Mouse (Mus musculus): ENCODE measurements at regions not wholly inside any gene's neighbourhood (a gene's known extent, or its start where the extent isn't known, plus 50 kb on each side); places are given as distances from the start of the nearest gene placed in this dataset.

DNA sequence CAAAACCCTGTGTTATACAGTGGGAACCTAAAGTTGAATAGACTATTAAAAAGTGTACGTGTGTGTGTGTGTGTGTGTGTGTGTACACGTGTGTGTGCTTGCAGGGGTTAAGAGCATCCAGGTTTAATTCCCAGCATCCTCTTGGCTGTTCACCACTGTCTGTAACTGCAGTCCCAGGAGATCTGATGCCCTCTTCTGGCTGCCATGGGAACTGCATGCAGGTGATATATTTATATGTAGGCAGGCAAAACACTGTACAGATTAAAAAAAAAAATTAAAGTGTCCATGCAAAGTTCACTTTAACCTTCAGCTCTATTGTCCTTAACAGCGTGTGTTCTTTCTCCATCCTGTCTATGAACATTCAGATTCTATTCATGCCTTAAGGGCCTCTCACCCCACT is 454.1 kb downstream of the Rnf144b start:
- in situ Hi-C loops (cut with MboI, MseI), result no loop called here

DNA sequence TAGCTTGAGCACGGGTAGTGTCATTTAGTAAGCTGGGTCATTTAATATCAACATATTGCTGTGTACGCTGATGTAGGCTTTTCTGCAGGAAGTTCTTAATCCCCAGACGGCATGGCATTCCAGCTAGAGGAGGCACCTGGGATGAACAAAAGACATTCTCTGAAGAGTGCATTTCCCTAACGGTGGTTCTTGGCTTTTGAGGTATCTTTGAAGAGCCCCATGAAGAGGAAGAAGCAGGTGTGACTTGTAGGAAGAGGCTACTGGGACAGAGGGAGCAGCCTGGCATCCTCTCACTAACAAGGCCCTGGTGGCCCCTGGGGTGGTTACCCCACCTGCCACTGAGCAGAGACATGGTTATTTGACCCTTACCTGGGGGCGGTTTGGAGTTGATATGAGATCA is 457.7 kb downstream of the Rnf144b start:
- in situ Hi-C loops (cut with MboI, MseI), result no loop called here

DNA sequence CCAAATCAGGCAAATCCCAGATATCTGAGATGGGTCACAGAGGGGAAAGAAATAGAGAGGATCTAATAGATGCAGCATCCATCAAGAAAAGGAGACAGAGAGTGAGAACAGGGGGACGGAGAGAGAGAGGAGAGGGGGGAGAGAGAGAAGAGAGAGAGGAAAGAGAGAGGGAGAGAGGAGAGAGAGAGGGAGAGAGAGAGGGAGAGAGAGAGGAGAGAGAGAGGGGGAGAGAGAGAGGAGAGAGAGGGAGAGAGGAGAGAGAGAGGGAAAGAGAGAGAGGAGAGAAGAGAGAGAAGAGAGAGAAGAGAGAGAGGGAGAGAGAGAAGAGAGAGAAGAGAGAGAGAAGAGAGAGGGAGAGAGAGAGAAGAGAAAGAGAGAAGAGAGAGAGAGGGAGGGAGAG is 462.7 kb downstream of the Rnf144b start:
- in situ Hi-C loops (cut with MboI, MseI), result no loop called here

DNA sequence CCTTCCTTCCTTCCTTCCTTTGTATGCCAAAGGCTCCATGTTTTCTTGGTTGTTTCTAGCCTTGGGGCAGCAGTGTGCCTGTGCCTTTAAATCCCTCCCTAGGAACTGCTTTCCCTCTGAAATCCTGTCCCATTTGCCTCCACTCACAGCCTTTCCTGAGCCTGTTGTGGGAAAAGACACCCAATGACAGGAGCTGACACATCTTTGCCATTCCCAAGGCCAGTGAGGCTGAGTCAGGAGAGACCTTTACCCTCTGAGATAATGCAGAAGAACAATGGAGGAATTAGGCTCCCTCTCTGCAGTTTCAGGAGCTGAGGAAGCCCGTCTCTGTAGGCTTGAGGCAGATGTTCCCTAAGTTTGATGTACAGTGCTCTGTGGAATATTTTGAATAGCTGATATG is 480.2 kb downstream of the Rnf144b start:
- in situ Hi-C loops (cut with MboI, MseI), result no loop called here

DNA sequence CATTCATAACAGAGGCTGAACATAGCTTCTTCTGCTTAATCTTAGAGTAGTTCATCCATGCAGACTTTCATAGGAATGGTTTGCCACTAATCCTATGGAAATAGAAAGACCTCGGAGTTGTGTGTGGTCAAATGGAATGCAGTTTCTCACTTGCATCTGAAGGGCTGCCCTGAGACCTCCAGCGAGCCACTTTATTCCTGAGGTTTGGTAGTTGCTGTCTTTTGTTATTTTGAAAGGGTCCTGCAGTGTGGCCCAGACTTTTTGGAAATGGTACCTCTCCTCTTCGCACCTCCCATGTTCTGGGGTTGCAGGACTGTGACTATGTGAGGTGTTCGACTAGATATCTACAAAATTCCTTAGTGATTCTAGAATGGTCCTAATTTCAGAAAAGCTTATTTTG is 489.0 kb downstream of the Rnf144b start:
- in situ Hi-C loops (cut with MboI, MseI), result no loop called here

DNA sequence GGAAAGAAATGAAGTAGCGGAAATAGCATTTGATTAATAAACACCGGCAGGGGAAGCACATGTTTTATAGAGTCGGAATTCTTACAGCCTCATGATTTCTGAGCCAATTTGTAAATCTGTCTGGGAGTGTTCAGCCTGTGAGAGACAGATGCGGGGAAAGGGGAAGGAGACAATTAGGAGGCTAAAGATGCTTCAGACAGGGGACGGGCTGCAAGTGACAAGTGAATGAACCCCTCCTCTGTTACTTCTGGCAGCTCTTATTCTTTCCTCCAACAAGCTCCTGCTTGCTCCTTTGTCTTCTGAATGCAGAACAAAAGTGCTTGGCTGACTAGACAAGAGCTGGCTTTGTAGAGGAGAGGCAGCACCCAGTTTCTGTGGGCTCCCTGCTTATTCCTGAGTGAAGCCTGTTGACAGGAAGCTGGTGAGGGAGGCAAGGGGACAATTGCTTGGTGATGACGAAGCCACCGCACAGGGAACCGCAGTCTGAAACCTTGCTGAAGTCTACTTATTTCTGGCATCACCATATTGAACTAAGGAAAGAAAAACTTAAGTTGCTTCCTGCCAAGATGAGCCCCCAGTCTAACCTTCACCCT is 514.2 kb downstream of the Rnf144b start:
- in situ Hi-C loops (cut with MboI, MseI), result no loop called here

DNA sequence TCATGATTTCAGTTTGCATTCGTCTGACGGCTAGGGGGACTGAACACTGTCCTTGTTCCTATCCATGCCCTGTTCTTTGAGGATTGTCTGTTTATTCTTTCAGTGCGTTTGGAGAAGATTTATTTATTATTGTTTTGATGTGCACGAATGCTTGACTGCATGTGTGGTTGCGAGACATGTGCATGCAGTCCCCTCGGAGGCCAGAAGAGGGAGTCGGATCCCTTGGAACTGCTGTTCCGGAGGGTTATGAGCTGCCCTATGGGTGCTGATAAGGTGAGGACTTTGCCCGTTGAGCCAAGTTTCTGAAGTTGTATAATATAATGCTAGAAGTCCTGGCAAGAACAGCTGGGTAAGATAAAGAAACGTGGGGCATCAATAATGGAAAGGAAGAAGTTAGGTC is 519.9 kb downstream of the Rnf144b start:
- in situ Hi-C loops (cut with MboI, MseI), result no loop called here

DNA sequence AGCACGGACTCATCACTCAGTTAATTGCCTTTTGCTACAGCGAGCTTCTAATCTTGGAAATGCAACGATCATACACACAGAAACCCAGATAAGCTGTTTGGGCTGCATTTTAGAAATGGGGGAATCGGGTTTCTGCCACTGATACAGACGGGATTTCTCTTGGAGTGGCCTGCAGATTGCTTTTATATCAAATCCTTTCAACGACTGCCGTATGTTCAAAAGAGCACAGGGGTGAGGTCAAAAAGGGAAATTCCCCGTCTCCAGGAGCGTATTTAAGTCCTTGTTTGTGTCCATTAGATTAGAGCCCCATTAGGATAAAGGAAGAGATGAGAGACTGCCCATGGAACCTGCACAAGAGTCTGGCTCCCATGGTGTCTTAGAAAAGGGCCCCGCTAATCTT is 522.6 kb downstream of the Rnf144b start:
- in situ Hi-C loops (cut with MboI, MseI), result no loop called here

DNA sequence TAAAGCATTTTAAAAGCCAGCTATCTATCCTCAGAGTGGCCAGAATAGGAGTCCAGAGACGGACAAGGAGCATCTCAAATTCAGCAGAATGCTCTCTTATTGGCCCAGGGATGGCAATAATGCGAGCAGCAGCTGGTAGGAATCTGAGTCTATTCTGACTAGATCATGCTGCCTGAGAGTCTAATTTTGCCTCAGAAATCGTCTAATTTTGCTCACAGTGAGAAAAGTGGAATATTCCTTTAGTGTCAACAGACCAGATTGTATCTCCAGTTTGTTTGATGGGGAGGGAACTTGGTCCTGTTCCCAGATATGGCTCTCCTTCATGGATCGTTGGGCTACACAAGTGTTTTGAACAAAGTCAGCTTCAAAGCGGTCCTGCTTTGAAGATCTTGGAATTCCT is 525.2 kb downstream of the Rnf144b start:
- in situ Hi-C loops (cut with MboI, MseI), result no loop called here

DNA sequence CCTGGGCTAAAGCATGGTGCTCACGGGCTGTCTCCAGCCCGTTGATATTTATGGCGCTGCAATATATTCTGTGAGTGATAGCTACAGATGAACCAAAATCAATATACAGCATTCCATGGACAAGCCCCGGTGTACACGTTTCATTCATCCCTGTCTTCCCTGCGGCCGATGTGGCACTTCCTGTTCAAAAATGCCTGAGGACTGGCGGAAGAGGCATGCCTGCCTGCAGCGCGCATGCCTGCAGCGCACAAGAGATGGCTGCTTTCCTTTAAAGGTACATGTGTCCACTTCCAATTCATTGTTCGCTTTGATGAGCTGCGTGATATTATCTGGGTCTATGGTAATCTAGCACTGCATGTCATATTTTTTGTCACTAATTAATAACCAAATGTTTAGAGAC is 527.6 kb downstream of the Rnf144b start:
- in situ Hi-C loops (cut with MboI, MseI), result no loop called here

DNA sequence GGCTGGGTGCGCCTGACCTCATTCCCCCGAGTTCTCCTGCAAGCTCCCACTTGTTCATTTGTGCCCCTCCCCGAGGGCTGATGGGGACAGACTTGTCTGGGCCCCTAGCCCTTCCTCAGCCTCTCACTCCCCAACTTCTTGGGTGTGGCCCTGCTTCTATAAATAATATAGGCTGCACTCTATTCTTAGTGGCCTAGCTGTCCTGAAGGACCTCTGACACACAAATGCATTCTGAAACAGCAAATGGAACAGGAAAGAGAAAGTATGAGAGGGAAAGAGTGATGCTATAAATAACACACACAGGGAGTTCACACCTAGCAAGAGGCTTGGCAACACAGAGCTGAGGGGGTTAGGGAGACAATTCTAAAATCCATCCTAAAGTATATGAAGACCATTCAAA is 544.0 kb downstream of the Rnf144b start:
- in situ Hi-C loops (cut with MboI, MseI), result loop anchor here (10.0 kb wide), 1 partner anchor 1398 kb away; no protein-coding TSS in a partner anchor

DNA sequence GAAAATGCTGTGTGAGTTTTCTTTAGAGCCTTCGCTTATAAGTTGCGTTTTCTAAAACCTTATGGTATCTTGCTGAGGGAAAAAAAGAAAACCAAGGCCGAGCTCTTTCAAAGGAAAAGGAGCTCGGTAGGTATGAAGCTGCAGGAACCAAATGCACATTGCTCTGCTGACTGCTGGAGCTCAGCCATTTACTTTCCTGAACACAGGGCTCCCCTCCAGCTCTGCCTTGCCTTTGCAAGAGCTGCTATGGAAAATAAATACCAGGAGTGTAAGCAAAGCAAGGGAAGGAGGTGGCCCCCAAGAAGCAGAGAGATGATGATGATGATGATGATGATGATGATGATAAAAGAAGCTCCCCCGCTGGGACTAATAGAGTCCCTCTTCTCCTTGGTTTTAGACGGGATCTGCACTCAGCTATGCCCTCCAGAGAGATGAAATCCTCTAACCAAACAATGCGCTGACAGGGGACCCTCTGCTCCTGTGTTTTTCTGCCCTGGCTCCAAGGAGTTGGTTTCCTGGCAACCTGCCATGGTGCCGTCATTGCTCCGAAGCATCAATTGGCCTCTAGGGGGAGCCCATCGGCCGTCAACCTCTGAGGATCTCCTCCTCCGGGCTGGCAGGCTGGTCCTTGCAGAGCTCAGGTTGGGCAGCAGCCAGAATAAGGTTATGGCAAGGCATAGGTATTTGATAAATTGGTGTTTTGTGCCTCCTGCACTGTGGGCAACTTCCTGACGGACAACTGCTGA is 544.7 kb downstream of the Rnf144b start:
- in situ Hi-C loops (cut with MboI, MseI), result loop anchor here (10.0 kb wide), 1 partner anchor 1398 kb away; no protein-coding TSS in a partner anchor

DNA sequence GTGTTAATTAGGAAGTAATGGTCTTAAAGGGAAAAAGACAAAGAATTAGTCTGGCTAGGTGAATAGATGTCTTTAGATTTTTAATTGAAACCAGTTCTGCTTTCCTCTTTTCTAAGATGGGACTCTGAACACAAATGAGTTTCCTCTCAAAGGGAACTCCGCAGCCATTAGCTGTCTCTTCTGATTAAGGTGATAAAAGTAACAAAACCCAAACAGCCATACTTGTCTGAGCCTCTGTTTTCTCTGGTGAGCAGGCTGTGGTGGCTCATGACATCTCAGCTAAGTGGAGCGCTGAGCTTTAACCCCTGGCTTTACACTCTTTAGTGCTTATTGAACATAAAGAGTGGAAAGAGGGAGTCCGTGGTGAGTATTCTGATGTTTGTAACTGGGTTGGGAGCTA is 565.7 kb downstream of the Rnf144b start:
- in situ Hi-C loops (cut with MboI, MseI), result no loop called here

DNA sequence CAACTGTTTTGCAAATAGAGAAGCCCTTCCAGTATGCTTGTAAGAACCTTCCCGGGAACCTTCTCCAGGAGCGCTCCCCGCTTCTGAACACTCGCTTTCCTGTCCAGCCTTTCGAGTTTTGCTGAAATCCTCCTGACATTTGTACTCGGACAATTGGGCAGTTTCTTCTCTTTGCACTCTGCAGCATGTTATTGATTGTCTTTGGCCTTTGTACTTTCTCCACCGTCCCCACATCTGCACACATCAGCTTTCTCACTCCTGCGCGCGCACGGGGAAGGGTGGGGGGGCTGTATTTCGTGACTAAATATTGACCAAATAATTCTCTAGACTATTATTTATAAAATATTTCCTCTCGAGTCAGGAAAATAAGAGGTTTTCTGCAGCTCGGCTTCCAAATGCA is 567.2 kb upstream of the Id4 start:
- in situ Hi-C loops (cut with MboI, MseI), result no loop called here

DNA sequence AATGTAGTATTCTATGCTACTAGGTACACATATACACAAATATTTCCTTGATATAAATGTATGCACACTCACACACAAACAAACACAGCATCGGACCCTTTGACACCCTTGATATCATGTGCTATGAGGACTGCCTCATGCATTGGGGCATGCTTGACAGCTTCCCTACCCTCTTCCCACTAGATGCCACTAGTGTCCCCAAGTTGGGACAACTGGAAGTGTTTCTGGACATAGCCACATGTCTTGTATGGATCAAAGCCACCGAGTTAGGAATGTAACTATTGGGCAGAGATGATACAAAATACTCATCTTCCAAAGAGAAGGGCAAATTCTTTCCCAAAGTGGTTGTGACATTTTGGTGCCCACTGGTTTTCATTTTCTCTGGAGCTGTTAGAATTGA is 565.2 kb upstream of the Id4 start:
- in situ Hi-C loops (cut with MboI, MseI), result no loop called here

DNA sequence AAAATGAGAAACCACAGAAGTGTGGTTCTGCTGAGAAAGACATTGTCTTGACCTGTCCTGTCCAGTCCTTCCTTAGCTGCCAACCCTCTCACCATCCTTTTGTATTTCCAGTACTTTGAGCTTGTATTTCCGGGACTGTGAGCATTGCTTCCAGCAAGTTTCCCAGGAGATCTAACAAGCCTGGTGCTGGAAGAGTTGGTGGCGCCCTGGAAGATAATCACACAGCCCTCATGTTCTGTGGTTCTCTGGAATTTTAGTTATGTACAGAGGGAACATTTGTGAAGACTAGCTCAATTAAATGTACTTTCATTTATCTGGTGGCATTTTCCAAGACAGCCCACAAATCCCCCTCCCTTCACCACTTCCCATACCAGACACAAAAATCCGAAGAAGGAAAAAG is 560.5 kb upstream of the Id4 start:
- in situ Hi-C loops (cut with MboI, MseI), result no loop called here

DNA sequence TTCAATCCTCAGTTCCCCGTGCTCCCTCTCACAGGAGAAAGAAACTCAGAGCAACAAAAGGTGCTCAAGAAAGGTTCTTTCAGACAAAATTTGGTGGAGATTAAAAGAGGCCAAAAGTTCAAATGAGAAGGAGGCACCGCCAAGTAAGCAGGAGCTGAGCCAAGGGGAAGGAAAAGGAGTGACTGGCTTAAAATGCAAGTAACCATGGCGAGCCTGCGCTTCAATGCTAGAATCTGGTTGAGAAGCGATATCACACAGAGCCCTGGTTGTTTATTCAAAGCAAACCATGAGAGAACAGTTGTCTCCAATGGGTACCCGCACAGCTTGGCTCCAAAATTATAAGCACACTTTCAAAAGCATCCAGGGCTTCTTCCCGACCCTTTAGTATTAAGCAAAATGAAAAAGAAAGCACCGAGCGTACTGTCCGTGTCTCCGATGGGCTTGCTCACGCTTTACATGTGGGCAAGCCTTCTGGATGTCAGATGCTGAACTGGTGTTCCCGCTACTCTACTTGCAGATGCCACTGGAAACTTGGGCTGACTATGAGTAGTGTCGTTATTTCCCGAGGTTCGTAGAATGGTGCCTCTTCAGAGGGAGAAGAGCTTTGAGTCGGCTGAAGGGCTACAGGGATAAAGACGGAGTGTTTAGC is 552.9 kb upstream of the Id4 start:
- in situ Hi-C loops (cut with MboI, MseI), result no loop called here

DNA sequence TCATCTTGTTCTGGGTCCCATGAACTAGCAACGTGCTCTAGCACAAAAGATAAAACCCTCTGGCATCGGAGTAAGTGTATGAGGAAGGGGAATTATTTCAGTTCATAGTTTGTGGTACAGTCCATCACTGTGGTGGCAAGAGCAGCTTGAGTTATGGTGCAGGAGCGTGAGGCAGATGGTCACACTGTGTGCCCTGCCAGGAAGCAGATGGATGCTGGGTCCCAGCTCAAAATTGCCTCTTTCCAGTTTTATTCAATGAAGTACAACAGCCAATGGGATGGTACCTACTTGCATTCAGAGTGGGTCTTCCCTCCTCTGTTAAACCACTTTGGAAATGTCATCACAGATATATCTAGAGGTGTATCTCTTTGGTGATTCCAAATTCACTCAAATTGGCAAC is 551.7 kb upstream of the Id4 start:
- in situ Hi-C loops (cut with MboI, MseI), result no loop called here

DNA sequence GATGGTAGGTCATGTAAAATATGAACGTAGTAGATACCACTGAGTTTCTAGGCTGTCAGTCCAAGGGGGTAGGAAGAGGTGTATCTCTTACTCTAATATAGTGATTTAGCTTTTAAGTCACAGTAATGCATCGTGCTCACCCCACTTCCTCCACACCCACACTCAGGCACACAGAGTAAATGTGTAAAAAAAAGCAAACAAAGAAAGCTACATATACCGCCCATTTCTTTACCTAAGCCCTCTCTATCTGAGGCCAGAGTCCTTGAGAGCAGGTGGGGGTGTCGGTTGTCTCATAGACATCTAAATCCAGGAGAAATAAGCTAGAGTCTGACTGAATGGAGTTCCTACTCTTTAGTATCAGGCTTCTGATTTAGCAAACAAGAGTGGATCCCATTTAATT is 548.5 kb upstream of the Id4 start:
- in situ Hi-C loops (cut with MboI, MseI), result no loop called here

DNA sequence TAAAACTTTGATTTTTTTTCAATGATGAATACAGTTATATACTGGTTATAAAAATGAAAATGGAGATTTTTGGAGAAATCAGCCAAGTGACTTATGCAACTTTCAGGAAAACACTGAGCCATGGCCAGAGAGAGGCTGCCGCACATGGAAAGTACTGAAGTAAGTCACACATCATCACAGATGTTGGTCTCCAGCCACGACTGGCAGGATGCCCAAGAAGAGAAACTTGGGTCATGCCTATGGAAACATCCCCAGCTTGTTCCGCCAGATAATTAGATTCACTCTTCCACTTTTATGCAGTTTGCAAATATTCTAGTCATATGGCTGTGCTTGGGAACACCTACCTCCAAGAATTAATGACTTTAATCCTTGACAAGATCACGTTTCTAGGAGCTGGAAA is 544.8 kb upstream of the Id4 start:
- in situ Hi-C loops (cut with MboI, MseI), result no loop called here

DNA sequence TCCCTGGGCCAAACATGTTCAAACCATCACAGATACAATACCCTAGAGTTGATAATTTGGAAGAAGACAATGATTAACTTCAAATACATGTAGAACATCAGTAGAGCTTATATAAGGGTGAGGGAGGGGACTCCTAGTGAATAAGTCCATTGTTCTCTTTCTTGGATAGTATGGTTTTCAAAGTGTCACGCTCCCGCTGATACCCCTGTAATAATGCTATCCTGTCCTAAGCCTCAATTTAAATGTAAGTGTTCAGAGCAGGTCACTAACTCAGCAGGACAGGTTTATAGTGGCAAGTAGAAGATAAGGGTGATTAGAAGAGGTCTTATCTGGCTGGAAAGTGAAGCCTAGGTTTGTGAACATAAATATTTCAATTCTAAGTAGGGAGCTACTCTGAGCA is 540.4 kb upstream of the Id4 start:
- in situ Hi-C loops (cut with MboI, MseI), result no loop called here

DNA sequence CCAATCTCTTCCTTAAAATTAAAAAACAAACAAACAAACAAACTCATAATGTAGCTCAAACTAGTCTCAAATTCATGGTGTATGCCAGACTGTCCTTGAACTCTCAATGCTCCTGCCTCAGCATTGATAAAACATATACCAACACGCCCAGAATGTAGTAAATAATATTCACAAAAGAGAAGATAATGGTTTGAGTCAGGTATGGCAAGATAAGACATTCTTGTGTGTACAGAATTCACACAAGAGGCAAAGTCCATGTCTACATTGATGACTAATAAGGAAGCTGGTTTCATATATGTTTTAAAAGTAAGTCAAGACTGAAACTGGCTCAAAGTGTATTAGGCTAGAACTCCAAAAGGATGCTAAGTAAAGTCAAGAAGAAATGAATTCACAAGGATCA is 526.6 kb upstream of the Id4 start:
- in situ Hi-C loops (cut with MboI, MseI), result no loop called here

DNA sequence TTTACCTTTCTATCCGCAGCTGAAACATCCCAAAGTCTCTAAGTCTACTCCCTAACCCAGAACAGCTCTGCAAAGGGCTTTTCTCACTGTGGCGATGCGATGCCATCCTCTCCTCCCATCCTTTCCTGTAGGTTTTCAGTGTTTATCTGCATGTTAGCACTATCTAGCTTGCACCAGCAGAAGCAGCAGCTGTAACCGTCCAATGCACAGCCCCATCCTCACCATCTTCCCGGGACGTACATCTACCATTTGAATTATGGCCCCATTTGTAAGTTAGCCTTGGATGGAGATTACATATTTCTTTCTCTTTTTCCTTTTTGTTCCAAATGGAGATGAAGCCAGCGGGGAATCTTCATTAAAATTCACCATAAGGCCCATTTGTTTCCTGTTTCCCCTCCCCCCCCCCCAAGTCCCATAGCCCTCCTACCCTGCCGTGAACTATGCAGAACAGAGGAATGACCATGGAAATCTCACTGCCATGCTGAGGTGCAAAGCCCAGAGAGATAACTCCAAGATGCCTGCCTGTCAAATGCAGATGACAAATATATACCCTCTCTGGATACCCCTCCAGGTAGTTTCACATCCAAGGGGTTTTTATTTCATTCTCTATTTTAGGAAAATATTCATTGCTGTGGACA is 525.5 kb upstream of the Id4 start:
- in situ Hi-C loops (cut with MboI, MseI), result no loop called here

Measured in regulatory T cell (primary cell).